Mouse (Mus musculus) kidney, postnatal 14 days (tissue): ENCODE measurements at regions not wholly inside any gene's neighbourhood (a gene's known extent, or its start where the extent isn't known, plus 50 kb on each side); places are given as distances from the start of the nearest gene placed in this dataset.
A peak's percentile ranks its signal among the peaks of the same experiment; 100 is the strongest.
"Not testable (repeated sequence)": the region's sequence is repeated elsewhere in the genome, so short reads cannot be mapped to it uniquely, and the experiment has no call there.

Source experiments
- DNase-seq: peaks from one replicate; pipeline ENCODE4 v3.0.0; 2022; ENCODE audit warnings: mixed read lengths

GRCm38 (mm10) chr14:52810275-52811127, 315.0 kb upstream of the Olfr1507 start:
- DNase-seq = peak; percentile 46

- not testable (repeated sequence) for DNase-seq
Observed at GRCm38 (mm10) chr14:52801705-52802104, 306.2 kb upstream of the Olfr1507 start.

GRCm38 (mm10) chr14:52792600-52792999, 297.1 kb upstream of the Olfr1507 start:
- not testable (repeated sequence) for DNase-seq

GRCm38 (mm10) chr14:52791828-52792227, 296.3 kb upstream of the Olfr1507 start:
- DNase-seq = not testable (repeated sequence)

- not testable (repeated sequence) for DNase-seq
Observed at GRCm38 (mm10) chr14:52782832-52783231, 287.3 kb upstream of the Olfr1507 start.

GRCm38 (mm10) chr14:52775816-52776215, 280.3 kb upstream of the Olfr1507 start:
- DNase-seq = not testable (repeated sequence)

GRCm38 (mm10) chr14:52769450-52769849, 273.9 kb upstream of the Olfr1507 start:
- not testable (repeated sequence) for DNase-seq

- DNase-seq = not testable (repeated sequence)
Observed at GRCm38 (mm10) chr14:52752159-52752558, 256.6 kb upstream of the Olfr1507 start.

- not testable (repeated sequence) for DNase-seq
Observed at GRCm38 (mm10) chr14:52726680-52727079, 231.1 kb upstream of the Olfr1507 start.

GRCm38 (mm10) chr14:52724988-52725387, 229.4 kb upstream of the Olfr1507 start:
- not testable (repeated sequence) for DNase-seq

- no peak for DNase-seq
Observed at GRCm38 (mm10) chr14:52720640-52721039, 225.1 kb upstream of the Olfr1507 start.

GRCm38 (mm10) chr14:52700851-52701250, 205.3 kb upstream of the Olfr1507 start:
- not testable (repeated sequence) for DNase-seq

GRCm38 (mm10) chr14:52683636-52684035, 188.1 kb upstream of the Olfr1507 start:
- DNase-seq = not testable (repeated sequence)

- no peak for DNase-seq
Observed at GRCm38 (mm10) chr14:52654355-52654754, 158.8 kb upstream of the Olfr1507 start.

GRCm38 (mm10) chr14:52638179-52638578, 142.6 kb upstream of the Olfr1507 start:
- DNase-seq = no peak

- no peak for DNase-seq
Observed at GRCm38 (mm10) chr14:52622184-52622583, 126.6 kb upstream of the Olfr1507 start.

GRCm38 (mm10) chr14:52580319-52580718, 84.8 kb upstream of the Olfr1507 start:
- no peak for DNase-seq

GRCm38 (mm10) chr14:52566920-52567319, 71.4 kb upstream of the Olfr1507 start:
- DNase-seq = no peak

- DNase-seq = no peak
Observed at GRCm38 (mm10) chr14:52565606-52566005, 70.1 kb upstream of the Olfr1507 start.

- not testable (repeated sequence) for DNase-seq
Observed at GRCm38 (mm10) chr14:52556340-52556739, 60.8 kb upstream of the Olfr1507 start.

GRCm38 (mm10) chr14:52553399-52553798, 57.9 kb upstream of the Olfr1507 start:
- DNase-seq = no peak

- DNase-seq = no peak
Observed at GRCm38 (mm10) chr14:52547933-52548332, 52.4 kb upstream of the Olfr1507 start.
